Mouse (Mus musculus): ENCODE results near the gene Hist1h3d. TPM values are rescaled to one million over a fixed set of nuclear protein-coding genes. Genes with fewer than 3 reads are reported as not detected.
"Not testable (repeated sequence)": the region's sequence is repeated elsewhere in the genome, so short reads cannot be mapped to it uniquely, and the experiment has no call there.

Gene Hist1h3d
- polyA plus RNA-seq, 1 experiment from 2014 or later: 1.4 TPM

- not testable (repeated sequence) for H3K4me1 ChIP-seq (ENCODE audit: control insufficient read depth, insufficient read depth, low read length); H3K9me3 ChIP-seq (replicated peaks; ENCODE audit: control insufficient read depth, low read length); H3K9ac ChIP-seq (ENCODE audit: low read length); H3K36me3 ChIP-seq (ENCODE audit: control insufficient read depth, insufficient read depth); H3K4me3 ChIP-seq (ENCODE audit: low read length); H3K27me3 ChIP-seq (ENCODE audit: control insufficient read depth, insufficient read depth, low read length); ATAC-seq (replicated peaks; ENCODE audit: extremely low read depth, insufficient read depth, low FRiP score); H3K4me2 ChIP-seq (ENCODE audit: low read depth, low read length); H3K27ac ChIP-seq (ENCODE audit: low read length)
- 68% methylated on average over 7 of the region's 7 CpGs for WGBS
These were observed 16.3 kb downstream of the Hist1h3d start for GRCm38 (mm10) chr13:23591886-23592285.

GRCm38 (mm10) chr13:23592614-23593013 is 17.1 kb downstream of the Hist1h3d start:
- Histone ChIP-seq H3K4me2 (ENCODE audit: low read depth, low read length) (no peak overlapping the region), H3K9me3 (replicated peaks; ENCODE audit: control insufficient read depth, low read length) (no peaks in the 10 kb centered on the region), H3K36me3 (ENCODE audit: control insufficient read depth, insufficient read depth) (no peaks in the 10 kb centered on the region), H3K4me1 (ENCODE audit: control insufficient read depth, insufficient read depth, low read length) (0 out of 2 replicates have a peak, but pooled peaks cover 2% of the 10 kb centered on the region), H3K4me3 (ENCODE audit: low read length) (no peak overlapping the region), H3K27me3 (ENCODE audit: control insufficient read depth, insufficient read depth, low read length) (no peaks in the 10 kb centered on the region), H3K27ac (ENCODE audit: low read length) (peak overlapping the region; percentile 32; the same call in 1 of the 2 replicates), H3K9ac (ENCODE audit: low read length) (no peak overlapping the region)
- WGBS: 77% methylated on average over 7 of the region's 7 CpGs
- ATAC-seq (replicated peaks; ENCODE audit: extremely low read depth, insufficient read depth, low FRiP score): no peak

GRCm38 (mm10) chr13:23593051-23593770 is 17.6 kb downstream of the Hist1h3d start:
- no peaks in the 10 kb centered on the region for H3K9me3 ChIP-seq (replicated peaks; ENCODE audit: control insufficient read depth, low read length)
- H3K9ac ChIP-seq (ENCODE audit: low read length): no peak overlapping the region
- no peak for ATAC-seq (replicated peaks; ENCODE audit: extremely low read depth, insufficient read depth, low FRiP score)
- H3K27me3 ChIP-seq (ENCODE audit: control insufficient read depth, insufficient read depth, low read length): no peaks in the 10 kb centered on the region
- H3K4me1 ChIP-seq (ENCODE audit: control insufficient read depth, insufficient read depth, low read length): 0 out of 2 replicates have a peak, but pooled peaks cover 2% of the 10 kb centered on the region
- H3K36me3 ChIP-seq (ENCODE audit: control insufficient read depth, insufficient read depth): no peaks in the 10 kb centered on the region
- peak overlapping the region; percentile 80 for H3K27ac ChIP-seq (ENCODE audit: low read length)
- H3K4me2 ChIP-seq (ENCODE audit: low read depth, low read length): no peak overlapping the region
- WGBS: 65% methylated on average over 5 of the region's 5 CpGs
- H3K4me3 ChIP-seq (ENCODE audit: low read length): no peak overlapping the region

- no peaks in the 10 kb centered on the region for H3K36me3 ChIP-seq (ENCODE audit: control insufficient read depth, insufficient read depth)
- no peak overlapping the region for H3K4me2 ChIP-seq (ENCODE audit: low read depth, low read length)
- no peaks in the 10 kb centered on the region for H3K27me3 ChIP-seq (ENCODE audit: control insufficient read depth, insufficient read depth, low read length)
- no peak overlapping the region for H3K9ac ChIP-seq (ENCODE audit: low read length)
- H3K4me3 ChIP-seq (ENCODE audit: low read length): no peak overlapping the region
- ATAC-seq (replicated peaks; ENCODE audit: extremely low read depth, insufficient read depth, low FRiP score): no peak
- H3K4me1 ChIP-seq (ENCODE audit: control insufficient read depth, insufficient read depth, low read length): 0 out of 2 replicates have a peak, but pooled peaks cover 2% of the 10 kb centered on the region
- WGBS: 67% methylated on average over 2 of the region's 2 CpGs
- H3K27ac ChIP-seq (ENCODE audit: low read length): no peak overlapping the region
- no peaks in the 10 kb centered on the region for H3K9me3 ChIP-seq (replicated peaks; ENCODE audit: control insufficient read depth, low read length)
These were observed 19.6 kb downstream of the Hist1h3d start for GRCm38 (mm10) chr13:23595185-23595584.

GRCm38 (mm10) chr13:23595622-23596372 is 20.2 kb downstream of the Hist1h3d start:
- Histone ChIP-seq H3K27me3 (ENCODE audit: control insufficient read depth, insufficient read depth, low read length) (no peaks in the 10 kb centered on the region), H3K4me1 (ENCODE audit: control insufficient read depth, insufficient read depth, low read length) (0 out of 2 replicates have a peak, but pooled peaks cover 2% of the 10 kb centered on the region), H3K4me3 (ENCODE audit: low read length) (no peak overlapping the region), H3K36me3 (ENCODE audit: control insufficient read depth, insufficient read depth) (no peaks in the 10 kb centered on the region), H3K4me2 (ENCODE audit: low read depth, low read length) (no peak overlapping the region), H3K9me3 (replicated peaks; ENCODE audit: control insufficient read depth, low read length) (no peaks in the 10 kb centered on the region), H3K9ac (ENCODE audit: low read length) (no peak overlapping the region), H3K27ac (ENCODE audit: low read length) (no peak overlapping the region)
- whole genome bisulfite sequencing: 76% methylated on average over 7 of the region's 7 CpGs
- no peak; the same call in 1 of the 2 replicates for ATAC-seq (replicated peaks; ENCODE audit: extremely low read depth, insufficient read depth, low FRiP score)

GRCm38 (mm10) chr13:23597957-23598356 is 22.4 kb downstream of the Hist1h3d start:
- ATAC-seq (replicated peaks; ENCODE audit: extremely low read depth, insufficient read depth, low FRiP score): no peak
- H3K4me3 ChIP-seq (ENCODE audit: low read length): no peak overlapping the region
- 6% methylated on average over 9 of the region's 9 CpGs for WGBS

GRCm38 (mm10) chr13:23603182-23603699 is 27.7 kb downstream of the Hist1h3d start:
- no peaks in the 10 kb centered on the region for H3K4me1 ChIP-seq (ENCODE audit: control insufficient read depth, insufficient read depth, low read length)
- H3K4me3 ChIP-seq (ENCODE audit: low read length): no peak overlapping the region
- H3K36me3 ChIP-seq (ENCODE audit: control insufficient read depth, insufficient read depth): no peaks in the 10 kb centered on the region
- no peak overlapping the region for H3K9ac ChIP-seq (ENCODE audit: low read length)
- H3K9me3 ChIP-seq (replicated peaks; ENCODE audit: control insufficient read depth, low read length): no peaks in the 10 kb centered on the region
- 49% methylated on average over 7 of the region's 7 CpGs for WGBS
- no peak overlapping the region for H3K27ac ChIP-seq (ENCODE audit: low read length)
- no peak overlapping the region for H3K4me2 ChIP-seq (ENCODE audit: low read depth, low read length)
- no peaks in the 10 kb centered on the region for H3K27me3 ChIP-seq (ENCODE audit: control insufficient read depth, insufficient read depth, low read length)
- no peak for ATAC-seq (replicated peaks; ENCODE audit: extremely low read depth, insufficient read depth, low FRiP score)

More at GRCm38 (mm10) chr13:23597957-23598356, 22.4 kb downstream of the Hist1h3d start:
- Histone ChIP-seq H3K36me3 (ENCODE audit: control insufficient read depth, insufficient read depth) (no peaks in the 10 kb centered on the region), H3K27me3 (ENCODE audit: control insufficient read depth, insufficient read depth, low read length) (no peaks in the 10 kb centered on the region), H3K9me3 (replicated peaks; ENCODE audit: control insufficient read depth, low read length) (no peaks in the 10 kb centered on the region), H3K9ac (ENCODE audit: low read length) (no peak overlapping the region), H3K4me2 (ENCODE audit: low read depth, low read length) (no peak overlapping the region), H3K4me1 (ENCODE audit: control insufficient read depth, insufficient read depth, low read length) (0 out of 2 replicates have a peak, but pooled peaks cover under 1% of the 10 kb centered on the region), H3K27ac (ENCODE audit: low read length) (no peak overlapping the region)

- Histone ChIP-seq H3K27ac (ENCODE audit: low read length) (no peak overlapping the region), H3K36me3 (ENCODE audit: control insufficient read depth, insufficient read depth) (no peaks in the 10 kb centered on the region), H3K9ac (ENCODE audit: low read length) (no peak overlapping the region), H3K27me3 (ENCODE audit: control insufficient read depth, insufficient read depth, low read length) (no peaks in the 10 kb centered on the region), H3K9me3 (replicated peaks; ENCODE audit: control insufficient read depth, low read length) (no peaks in the 10 kb centered on the region), H3K4me3 (ENCODE audit: low read length) (no peak overlapping the region), H3K4me2 (ENCODE audit: low read depth, low read length) (no peak overlapping the region), H3K4me1 (ENCODE audit: control insufficient read depth, insufficient read depth, low read length) (no peaks in the 10 kb centered on the region)
- 90% methylated on average over 3 of the region's 3 CpGs for WGBS
- no peak for ATAC-seq (replicated peaks; ENCODE audit: extremely low read depth, insufficient read depth, low FRiP score)
These were observed 28.9 kb downstream of the Hist1h3d start for GRCm38 (mm10) chr13:23604452-23604851.

- ATAC-seq (replicated peaks; ENCODE audit: extremely low read depth, insufficient read depth, low FRiP score): no peak
- Histone ChIP-seq H3K4me3 (ENCODE audit: low read length) (no peak overlapping the region), H3K4me1 (ENCODE audit: control insufficient read depth, insufficient read depth, low read length) (no peaks in the 10 kb centered on the region), H3K9me3 (replicated peaks; ENCODE audit: control insufficient read depth, low read length) (no peaks in the 10 kb centered on the region), H3K9ac (ENCODE audit: low read length) (no peak overlapping the region), H3K36me3 (ENCODE audit: control insufficient read depth, insufficient read depth) (no peaks in the 10 kb centered on the region), H3K27me3 (ENCODE audit: control insufficient read depth, insufficient read depth, low read length) (no peaks in the 10 kb centered on the region), H3K4me2 (ENCODE audit: low read depth, low read length) (no peak overlapping the region), H3K27ac (ENCODE audit: low read length) (no peak overlapping the region)
- 82% methylated on average over 3 of the region's 3 CpGs for WGBS
These were observed 29.5 kb downstream of the Hist1h3d start for GRCm38 (mm10) chr13:23605052-23605451.

Data from heart, embryonic 16.5 days (tissue).